Mouse (Mus musculus): ENCODE results near the gene Mst1.

Gene Mst1

DNA sequence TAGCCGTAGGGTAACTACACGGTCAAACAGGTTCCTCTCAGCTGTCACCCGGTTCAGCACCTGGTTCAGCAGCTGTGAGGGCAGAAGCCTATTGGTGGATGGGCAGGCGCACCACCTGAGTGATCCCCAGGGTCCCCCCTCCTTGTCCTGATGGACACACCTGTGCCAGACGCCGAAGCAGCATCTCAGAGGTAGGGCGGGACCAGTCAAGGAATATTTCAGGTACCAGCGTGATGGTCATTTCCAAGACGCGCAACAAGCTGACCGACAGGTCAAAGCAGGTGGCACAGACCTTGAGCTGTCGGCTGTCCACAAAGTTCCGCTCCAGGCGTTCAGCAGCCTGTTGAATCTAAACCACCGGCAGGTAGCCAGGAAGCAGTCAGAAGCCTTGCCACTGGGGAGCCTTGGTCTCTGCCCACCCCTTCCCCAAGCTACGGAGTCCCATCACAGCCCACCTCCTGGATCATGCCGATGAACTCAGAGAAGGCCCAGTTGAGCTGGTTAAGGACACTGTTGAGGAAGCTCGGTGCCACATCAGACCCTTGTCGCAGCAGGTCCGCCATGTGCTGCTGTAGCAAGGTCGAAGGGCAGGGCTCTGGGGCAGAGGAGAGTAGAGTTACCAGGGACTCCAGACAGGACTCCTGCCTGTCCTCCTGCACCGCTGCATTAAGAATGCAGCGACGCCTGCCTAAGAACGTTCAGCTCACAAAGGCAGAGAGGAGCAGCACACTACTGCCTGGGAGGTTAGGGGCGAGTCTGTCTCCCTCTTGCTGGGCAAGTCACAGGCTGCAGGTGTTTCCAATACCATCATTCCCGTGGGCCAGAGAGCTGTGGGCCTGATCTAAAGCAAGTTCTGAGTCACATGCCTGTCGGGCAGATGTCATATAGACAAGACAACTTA, 23.6 kb upstream of the Mst1 start:
- no peak for DNase-seq (ENCODE audit: low spot score)

GRCm38 (mm10) chr9:108057262-108057562, 23.0 kb upstream of the Mst1 start:
- DNase-seq (ENCODE audit: low spot score): no peak

DNA sequence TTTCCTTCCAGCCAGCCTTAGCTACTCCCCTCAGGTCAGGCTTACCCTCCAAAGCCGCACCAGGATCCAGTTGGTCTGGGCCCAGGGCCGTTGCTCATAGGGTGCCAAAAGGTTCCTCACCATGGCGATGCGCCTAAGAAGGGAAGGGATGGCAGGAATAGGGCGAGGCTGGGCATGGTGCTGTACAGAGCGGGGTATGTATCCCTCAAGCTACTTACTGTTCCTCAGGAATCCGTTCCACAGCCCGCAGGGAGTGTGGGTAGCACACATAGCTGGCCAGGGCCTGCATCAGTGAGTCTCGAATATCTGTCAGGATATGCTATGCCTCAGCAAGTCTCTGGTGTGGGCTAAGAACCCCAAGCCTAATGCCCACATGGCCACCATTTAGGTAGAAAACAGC, 21.9 kb upstream of the Mst1 start:
- no peak for DNase-seq (ENCODE audit: low spot score)

- no peak for DNase-seq (ENCODE audit: low spot score)
These were observed 18.1 kb upstream of the Mst1 start for GRCm38 (mm10) chr9:108062142-108062541.

GRCm38 (mm10) chr9:108063361-108063760, 16.9 kb upstream of the Mst1 start:
- no peak for DNase-seq (ENCODE audit: low spot score)

DNA sequence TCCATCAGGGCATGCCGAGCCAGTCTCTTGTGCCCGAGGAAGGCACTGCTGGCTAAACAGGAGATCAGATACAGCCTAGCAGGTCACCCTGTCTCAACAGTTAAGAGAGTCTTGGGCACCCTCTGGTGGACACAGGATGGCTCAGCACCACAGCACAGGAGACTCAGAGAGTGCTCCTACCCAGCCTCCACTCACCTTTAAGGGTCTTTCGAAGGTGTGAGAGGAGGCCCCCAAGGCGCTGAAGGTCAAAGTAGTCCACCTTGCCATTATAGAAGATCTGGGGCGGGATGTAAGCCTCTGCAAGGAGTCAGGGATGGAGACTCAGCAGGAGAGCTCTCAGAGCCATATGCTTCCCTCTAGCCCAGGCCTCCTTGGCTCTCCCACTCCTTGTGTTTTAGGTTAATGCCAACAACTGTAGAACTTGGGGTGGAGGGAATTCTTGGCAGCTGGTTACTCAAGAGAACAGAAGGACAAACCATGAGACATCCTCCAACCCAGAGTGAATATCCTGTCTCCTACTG, 14.7 kb upstream of the Mst1 start:
- DNase-seq (ENCODE audit: low spot score): peak; percentile 49

DNA sequence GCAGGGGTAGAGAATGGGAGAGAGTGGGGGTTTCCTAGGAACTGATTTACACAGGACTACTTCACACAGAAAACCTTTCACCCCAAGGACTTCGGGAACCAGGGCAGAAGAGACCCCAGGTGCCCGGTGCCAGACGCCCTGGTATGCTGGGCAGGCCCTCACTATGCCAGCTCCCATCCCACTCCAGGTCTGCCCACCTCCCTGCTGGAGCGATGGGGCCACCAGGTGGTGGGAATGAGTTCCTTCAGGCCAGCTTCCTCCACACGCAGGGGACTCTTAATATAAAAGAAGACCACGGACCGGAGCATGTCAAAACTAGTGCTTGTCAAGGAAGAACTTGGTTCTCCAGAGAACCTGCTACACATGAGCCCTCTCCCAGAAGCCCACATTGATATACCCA, 13.0 kb upstream of the Mst1 start:
- no peak for DNase-seq (ENCODE audit: low spot score)

DNA sequence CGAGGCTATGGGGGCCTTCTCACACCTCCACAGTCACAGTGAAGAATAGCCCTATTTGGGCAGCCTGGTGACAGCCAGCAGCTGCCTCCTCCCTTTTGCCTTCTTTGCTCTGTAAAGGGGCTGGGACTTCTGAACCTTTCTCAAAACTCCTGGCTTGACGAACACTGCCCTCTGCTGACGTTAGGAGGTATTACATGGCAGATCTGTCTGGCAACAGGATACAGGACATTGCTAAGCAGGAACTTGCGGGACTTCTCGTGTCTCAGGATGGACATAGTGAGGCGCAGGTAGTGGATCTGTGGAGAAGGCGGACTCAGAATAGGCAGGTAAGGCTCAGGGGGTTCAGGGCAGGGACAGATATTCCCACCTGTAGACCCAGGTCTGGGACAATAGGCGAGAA, 12.3 kb upstream of the Mst1 start:
- DNase-seq (ENCODE audit: low spot score): peak; percentile 82

- DNase-seq (ENCODE audit: low spot score): no peak
These were observed 11.2 kb upstream of the Mst1 start for GRCm38 (mm10) chr9:108069007-108069406.

DNA sequence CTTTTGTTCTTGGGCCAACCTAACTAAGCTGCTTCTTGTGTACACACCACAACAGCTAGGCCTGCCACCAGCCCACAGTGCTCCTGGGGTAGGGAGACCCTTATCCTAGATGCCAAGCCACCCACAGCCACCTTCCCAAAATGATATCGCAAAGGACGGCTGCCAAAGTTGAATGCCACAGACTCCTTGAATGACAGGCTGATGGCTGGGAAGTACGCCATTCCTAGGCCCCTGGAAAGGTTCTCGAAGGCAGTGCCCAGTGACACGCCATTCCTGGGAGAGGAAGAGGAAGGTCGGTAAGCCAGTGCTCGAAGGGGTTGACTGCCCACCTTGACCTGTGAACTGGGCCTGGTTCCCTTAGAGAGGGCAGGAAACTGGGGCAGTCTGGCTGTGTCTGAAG, 10.7 kb upstream of the Mst1 start:
- DNase-seq (ENCODE audit: low spot score): no peak

- no peak for DNase-seq (ENCODE audit: low spot score)
These were observed 8.4 kb upstream of the Mst1 start for GRCm38 (mm10) chr9:108071801-108072200.

DNA sequence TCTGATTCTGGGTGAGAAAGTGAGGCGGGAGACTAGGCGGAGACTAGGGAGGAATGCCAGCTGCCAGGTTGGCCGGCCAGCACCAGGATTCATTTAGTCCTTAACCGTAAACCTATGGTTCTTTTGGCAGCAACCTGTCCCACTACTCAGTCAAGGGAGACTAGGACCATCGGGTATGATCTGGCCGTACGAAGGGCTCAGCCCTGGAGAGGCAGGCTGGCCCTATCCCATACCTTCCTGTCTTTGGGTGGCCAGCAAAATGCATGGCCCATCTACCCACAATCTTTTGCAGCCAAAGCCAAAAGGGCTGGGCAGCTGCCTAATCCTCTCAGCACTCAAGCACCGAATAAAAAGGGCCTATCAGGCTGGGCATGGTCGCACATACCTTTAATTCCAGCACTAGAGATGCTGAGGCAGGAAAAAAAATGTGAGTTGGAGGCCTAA, 7.7 kb upstream of the Mst1 start:
- DNase-seq (ENCODE audit: low spot score): no peak

GRCm38 (mm10) chr9:108073141-108073930, 6.9 kb upstream of the Mst1 start:
- no peak for DNase-seq (ENCODE audit: low spot score)

GRCm38 (mm10) chr9:108082549-108082948, 2.3 kb downstream of the Mst1 start:
- DNase-seq (ENCODE audit: low spot score): no peak

DNA sequence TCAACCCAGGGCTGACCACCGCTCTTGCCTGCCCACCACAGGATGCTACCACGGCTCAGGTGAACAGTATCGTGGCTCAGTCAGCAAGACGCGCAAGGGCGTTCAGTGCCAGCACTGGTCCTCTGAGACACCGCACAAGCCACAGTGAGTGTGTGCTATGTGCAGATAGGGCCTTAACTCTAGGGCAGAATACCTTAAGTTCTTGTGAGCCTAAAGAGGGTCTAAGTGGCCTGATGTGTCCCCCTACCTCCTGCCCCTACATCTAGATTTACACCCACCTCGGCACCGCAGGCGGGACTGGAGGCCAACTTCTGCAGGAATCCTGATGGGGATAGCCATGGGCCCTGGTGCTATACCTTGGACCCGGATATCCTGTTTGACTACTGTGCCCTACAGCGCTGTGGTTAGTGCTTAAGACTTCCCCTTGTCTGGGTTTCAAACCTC, 2.8 kb downstream of the Mst1 start, which contains the start of gene Rnf123:
Gene Rnf123, minus strand, starts transcription at position 359 of the 444 bp plus-strand sequence.
- DNase-seq (ENCODE audit: low spot score): no peak

- no peak for DNase-seq (ENCODE audit: low spot score)
These were observed 3.3 kb downstream of the Mst1 start for GRCm38 (mm10) chr9:108083561-108083960.

- DNase-seq (ENCODE audit: low spot score): no peak
These were observed 5.0 kb downstream of the Mst1 start for GRCm38 (mm10) chr9:108085261-108085660.

- no peak for DNase-seq (ENCODE audit: low spot score)
These were observed 10.4 kb downstream of the Mst1 start for GRCm38 (mm10) chr9:108090611-108091120.

DNA sequence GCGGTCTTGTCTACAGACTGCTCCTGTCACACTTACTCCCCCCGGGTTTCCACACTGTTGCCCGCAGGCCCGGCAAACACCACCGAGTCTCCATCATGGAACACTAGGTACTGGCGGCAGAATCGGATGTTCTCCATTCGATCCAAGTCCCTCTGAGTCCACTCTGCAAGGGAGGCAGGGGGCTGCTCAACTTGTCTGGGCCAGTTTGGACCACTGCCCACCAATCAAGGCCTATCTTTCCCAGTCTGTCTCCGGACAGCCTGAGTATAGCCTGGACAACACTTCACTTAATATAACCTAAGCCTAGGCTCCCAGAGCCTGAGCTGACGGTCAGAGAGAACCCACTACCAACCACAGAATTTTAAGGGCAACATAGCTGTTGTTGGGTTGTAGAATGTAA, 13.3 kb downstream of the Mst1 start:
- no peak for DNase-seq (ENCODE audit: low spot score)

GRCm38 (mm10) chr9:108094184-108094941, 14.1 kb downstream of the Mst1 start, which contains the start of gene Apeh:
Gene Apeh (minus strand): TSS chr9:108094606.
- DNase-seq (ENCODE audit: low spot score): peak; percentile 96

GRCm38 (mm10) chr9:108094998-108095411, 14.8 kb downstream of the Mst1 start:
- DNase-seq (ENCODE audit: low spot score): no peak

DNA sequence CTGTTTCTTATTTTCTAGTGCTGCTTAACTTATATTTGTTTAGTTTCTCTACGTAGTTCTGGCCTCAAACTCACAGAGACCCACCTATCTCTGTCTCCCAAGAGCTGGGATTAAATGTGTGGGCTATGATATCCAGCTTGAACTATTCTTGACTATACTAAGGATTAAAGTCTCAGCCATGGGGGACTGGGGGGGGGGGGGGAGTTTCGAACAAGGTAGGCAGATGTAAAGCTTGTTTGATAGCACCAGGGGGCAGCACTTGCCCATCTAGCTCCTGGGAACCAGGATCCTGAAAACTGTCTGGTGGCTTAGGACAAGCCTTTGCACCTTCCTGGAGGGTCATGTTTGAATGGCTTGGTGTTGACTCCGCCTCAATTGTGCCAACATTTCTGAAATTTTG, 15.3 kb downstream of the Mst1 start:
- peak; percentile 49 for DNase-seq (ENCODE audit: low spot score)
